Mouse (Mus musculus) E14TG2a.4 (cell line): Measurements from ENCODE around the gene Tmem164.

ENCODE experiments used
- CTCF ChIP-seq: conservative IDR thresholded peaks from 2 replicates; pipeline ENCODE4 v1.5.1; 2014; ENCODE audit warnings: low read length
- POU5F1 ChIP-seq: IDR thresholded peaks from 2 replicates; pipeline ENCODE4 v1.6.1; 2014; ENCODE audit warnings: low read length, borderline replicate concordance

DNA sequence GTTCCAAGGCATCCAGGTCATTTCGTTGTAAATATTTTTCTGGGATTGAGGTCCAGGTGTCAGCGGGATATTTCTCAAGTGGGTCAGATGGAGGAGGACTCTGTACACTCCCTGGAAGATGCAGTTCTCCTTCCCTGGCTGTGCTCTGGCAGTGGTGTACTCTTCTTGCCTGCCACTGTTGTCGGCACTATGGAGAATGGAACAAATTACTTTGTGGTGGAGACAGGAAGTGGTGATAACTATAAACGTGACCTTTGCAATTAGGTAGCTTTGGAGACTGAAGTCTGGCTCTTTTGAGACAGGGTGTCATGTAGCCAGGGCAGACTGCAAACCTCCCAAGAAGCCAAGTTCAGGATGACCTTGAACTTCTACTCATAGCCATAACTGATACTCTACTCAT is 55.9 kb downstream of the Tmem164 start:
- TF ChIP-seq CTCF (no peak), POU5F1 (no peak)
